8 mouse cellular contexts compared by ENCODE assay signal in the genomic region with DNA sequence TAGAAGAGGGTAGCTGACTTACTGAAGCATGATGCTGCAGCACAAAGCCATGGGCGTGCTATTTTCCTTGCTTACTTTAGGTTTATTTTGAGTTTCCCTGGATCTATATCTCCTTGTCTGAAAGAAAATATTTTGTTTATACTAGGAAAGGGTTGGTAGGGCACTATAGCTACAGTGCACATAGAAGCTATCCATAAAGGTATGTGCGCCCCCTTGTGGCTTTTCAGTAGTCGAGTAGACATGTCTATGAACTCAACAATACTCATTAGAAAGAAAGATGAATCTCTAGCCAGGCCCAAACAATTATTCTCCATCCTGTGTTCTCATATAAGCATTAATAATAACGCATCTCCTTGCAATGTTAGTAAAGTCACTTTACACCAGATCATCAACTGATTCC.
DNase-seq lines count a peak whose midpoint lies in the region; ATAC-seq and TF ChIP-seq lines count a peak whose summit lies in the region.

No protein-coding gene starts in this region.

- H3K9ac ChIP-seq in midbrain, postnatal 0 days (replicated peaks; ENCODE audit: low read length, poor library complexity, severe bottlenecking) = no peak overlapping the region

- no peak overlapping the region for H3K27ac ChIP-seq in limb, embryonic 10.5 days
- H3K27ac ChIP-seq in midbrain, postnatal 0 days (ENCODE audit: low read depth, low read length) = no peak overlapping the region

- 17% methylated on average over 4 of the region's 4 CpGs for WGBS in limb, embryonic 10.5 days
- WGBS in midbrain, postnatal 0 days = 16% methylated on average over 4 of the region's 4 CpGs

- H3K4me1 ChIP-seq in limb, embryonic 10.5 days = no peaks in the 10 kb centered on the region
- H3K4me1 ChIP-seq in midbrain, postnatal 0 days (ENCODE audit: insufficient read depth, low read length) = no peaks in the 10 kb centered on the region

- H3K9me3 ChIP-seq in limb, embryonic 10.5 days (replicated peaks) = no peaks in the 10 kb centered on the region
- no peaks in the 10 kb centered on the region for H3K9me3 ChIP-seq in midbrain, postnatal 0 days (ENCODE audit: low read length)

- ATAC-seq in midbrain, postnatal 0 days (ENCODE audit: low FRiP score) = peak; percentile 87

- peak; percentile 8 for DNase-seq in ovary, postnatal 36 days (ENCODE audit: low spot score)
- no peak for DNase-seq in ovary, postnatal 10 days (ENCODE audit: low spot score)
- peak; percentile 90 to 92 for DNase-seq in cerebellum, postnatal 10 days
- peak; percentile 51 to 72 for DNase-seq in frontal cortex, postnatal 36 days (ENCODE audit: low spot score in 2 of 2)
- peak; percentile 70 for DNase-seq in kidney, adult 9 months
- DNase-seq in limb, embryonic 10.5 days (ENCODE audit: low spot score) = peak; percentile 57
- peak; percentile 96 for DNase-seq in midbrain, postnatal 0 days (ENCODE audit: low spot score)
- peak; percentile 76 for DNase-seq in testis, postnatal 10 days (ENCODE audit: low spot score)

- H3K27me3 ChIP-seq in limb, embryonic 10.5 days (ENCODE audit: low read depth, poor library complexity, severe bottlenecking) = no peaks in the 10 kb centered on the region
- no peaks in the 10 kb centered on the region for H3K27me3 ChIP-seq in midbrain, postnatal 0 days (ENCODE audit: insufficient read depth, low read length)

- TF ChIP-seq CTCF in midbrain, postnatal 0 days (IDR thresholded peaks at IDR 0.05) = peak; percentile 83

- no peak overlapping the region for H3K4me2 ChIP-seq in midbrain, postnatal 0 days (ENCODE audit: low read depth, low read length, poor library complexity, severe bottlenecking)

- H3K4me3 ChIP-seq in limb, embryonic 10.5 days = no peak overlapping the region
- no peak overlapping the region for H3K4me3 ChIP-seq in midbrain, postnatal 0 days (ENCODE audit: low read depth, low read length)

- no peaks in the 10 kb centered on the region for H3K36me3 ChIP-seq in limb, embryonic 10.5 days
- no peaks in the 10 kb centered on the region for H3K36me3 ChIP-seq in midbrain, postnatal 0 days (ENCODE audit: insufficient read depth, low read length)
